Mouse (Mus musculus): ENCODE data around the gene Tceanc2. TPM values are rescaled to one million over a fixed set of nuclear protein-coding genes. Genes with fewer than 3 reads are reported as not detected.

Gene Tceanc2
- polyA plus RNA-seq, 1 experiment from 2014 or later, result 22.7 TPM

DNA sequence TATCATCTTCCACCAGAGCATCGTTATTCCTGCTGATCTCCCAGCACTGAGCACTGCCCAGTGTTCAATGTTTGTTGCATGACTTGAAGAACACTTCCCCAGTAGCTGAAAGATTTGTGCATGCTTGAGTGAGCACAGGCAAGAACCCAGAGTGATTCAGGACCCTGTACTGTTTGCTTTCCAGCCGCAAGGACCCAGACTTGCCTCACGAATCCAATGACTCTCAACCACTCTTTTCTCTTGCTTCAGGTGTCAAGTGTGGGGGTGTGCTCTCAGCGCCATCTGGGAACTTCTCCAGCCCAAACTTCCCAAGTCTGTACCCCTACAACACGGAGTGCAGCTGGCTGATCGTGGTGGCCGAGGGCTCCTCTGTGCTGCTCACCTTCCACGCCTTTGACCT lies 76.7 kb downstream of the Tceanc2 start:
- Histone ChIP-seq H3K27ac (ENCODE audit: low read length) (no peak overlapping the region), H3K9ac (ENCODE audit: low read length) (no peak overlapping the region), H3K4me3 (ENCODE audit: low read length) (no peak overlapping the region), H3K4me2 (ENCODE audit: low read depth, low read length) (no peak overlapping the region), H3K36me3 (ENCODE audit: control insufficient read depth, insufficient read depth, low read length) (no peaks in the 10 kb centered on the region), H3K9me3 (ENCODE audit: control insufficient read depth, low read length) (no peaks in the 10 kb centered on the region), H3K27me3 (ENCODE audit: control insufficient read depth, insufficient read depth, low read depth, low read length) (no peaks in the 10 kb centered on the region), H3K4me1 (replicated peaks; ENCODE audit: control insufficient read depth, insufficient read depth, low read length) (peaks cover 4% of the 10 kb centered on the region; the same call in 1 of the 2 replicates)
- peak; percentile 40; the same call in 1 of the 2 replicates for ATAC-seq (ENCODE audit: low read depth)
- WGBS, result 47% methylated on average over 8 of the region's 8 CpGs

DNA sequence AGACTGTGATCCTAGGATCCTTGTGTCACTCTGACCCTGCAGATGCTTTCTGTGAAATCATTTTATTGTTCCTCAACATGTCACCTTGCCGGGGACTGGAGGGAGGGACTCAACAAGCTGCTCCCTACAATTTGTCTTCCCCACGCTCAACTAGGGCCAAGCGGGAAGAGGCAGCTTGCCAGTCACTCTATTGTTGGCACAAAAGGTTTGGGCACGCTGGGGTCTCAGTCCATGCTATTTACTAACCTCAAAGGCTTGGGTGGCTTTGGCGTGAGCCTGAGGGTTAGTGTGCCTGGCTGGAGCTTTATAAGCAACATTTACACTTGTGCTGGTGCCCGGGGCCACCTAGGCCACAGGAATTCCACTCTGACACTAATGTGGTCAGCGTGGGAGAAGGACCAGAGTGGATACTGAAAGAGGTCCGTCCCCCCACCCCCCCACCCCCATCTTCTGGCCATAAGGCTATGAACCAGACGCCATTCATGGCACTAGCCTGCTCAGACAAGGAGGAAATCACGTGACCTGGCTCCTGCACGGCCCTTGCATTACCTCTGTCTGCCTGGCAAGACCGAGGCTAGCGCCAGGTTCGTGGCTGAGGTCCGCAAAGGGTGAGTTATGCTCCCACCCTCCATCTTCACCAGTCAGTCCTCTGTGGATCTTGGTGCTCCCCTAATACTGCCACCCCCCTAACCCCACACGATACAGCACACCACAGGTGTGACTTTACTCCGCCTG lies 80.0 kb downstream of the Tceanc2 start:
- H3K9me3 ChIP-seq (ENCODE audit: control insufficient read depth, low read length), result no peaks in the 10 kb centered on the region
- no peaks in the 10 kb centered on the region for H3K27me3 ChIP-seq (ENCODE audit: control insufficient read depth, insufficient read depth, low read depth, low read length)
- no peak overlapping the region for H3K27ac ChIP-seq (ENCODE audit: low read length)
- no peak overlapping the region for H3K4me3 ChIP-seq (ENCODE audit: low read length)
- H3K36me3 ChIP-seq (ENCODE audit: control insufficient read depth, insufficient read depth, low read length), result no peaks in the 10 kb centered on the region
- 66% methylated on average over 17 of the region's 17 CpGs for WGBS
- ATAC-seq (ENCODE audit: low read depth), result no peak; the same call in 1 of the 2 replicates
- no peak overlapping the region for H3K9ac ChIP-seq (ENCODE audit: low read length)
- peaks cover 4% of the 10 kb centered on the region; the same call in 1 of the 2 replicates for H3K4me1 ChIP-seq (replicated peaks; ENCODE audit: control insufficient read depth, insufficient read depth, low read length)
- no peak overlapping the region for H3K4me2 ChIP-seq (ENCODE audit: low read depth, low read length)

- Histone ChIP-seq H3K4me3 (ENCODE audit: low read length) (no peak overlapping the region), H3K4me2 (ENCODE audit: low read depth, low read length) (no peak overlapping the region), H3K36me3 (ENCODE audit: control insufficient read depth, insufficient read depth, low read length) (no peaks in the 10 kb centered on the region), H3K27me3 (ENCODE audit: control insufficient read depth, insufficient read depth, low read depth, low read length) (no peaks in the 10 kb centered on the region), H3K9me3 (ENCODE audit: control insufficient read depth, low read length) (no peaks in the 10 kb centered on the region), H3K9ac (ENCODE audit: low read length) (no peak overlapping the region), H3K27ac (ENCODE audit: low read length) (no peak overlapping the region), H3K4me1 (replicated peaks; ENCODE audit: control insufficient read depth, insufficient read depth, low read length) (peaks cover 4% of the 10 kb centered on the region; the same call in 1 of the 2 replicates)
- WGBS, result 72% methylated on average over 10 of the region's 10 CpGs
- ATAC-seq (ENCODE audit: low read depth), result no peak
These were observed 80.5 kb downstream of the Tceanc2 start for GRCm38 (mm10) chr4:107098375-107098774.

GRCm38 (mm10) chr4:107097871-107098270 lies 81.0 kb downstream of the Tceanc2 start:
- H3K4me3 ChIP-seq (ENCODE audit: low read length), result no peak overlapping the region
- H3K9ac ChIP-seq (ENCODE audit: low read length), result no peak overlapping the region
- H3K4me1 ChIP-seq (replicated peaks; ENCODE audit: control insufficient read depth, insufficient read depth, low read length), result peaks cover 4% of the 10 kb centered on the region; the same call in 1 of the 2 replicates
- WGBS, result 33% methylated on average over 15 of the region's 15 CpGs
- H3K36me3 ChIP-seq (ENCODE audit: control insufficient read depth, insufficient read depth, low read length), result no peaks in the 10 kb centered on the region
- no peaks in the 10 kb centered on the region for H3K27me3 ChIP-seq (ENCODE audit: control insufficient read depth, insufficient read depth, low read depth, low read length)
- ATAC-seq (ENCODE audit: low read depth), result no peak
- H3K4me2 ChIP-seq (ENCODE audit: low read depth, low read length), result no peak overlapping the region
- H3K9me3 ChIP-seq (ENCODE audit: control insufficient read depth, low read length), result no peaks in the 10 kb centered on the region
- no peak overlapping the region for H3K27ac ChIP-seq (ENCODE audit: low read length)

DNA sequence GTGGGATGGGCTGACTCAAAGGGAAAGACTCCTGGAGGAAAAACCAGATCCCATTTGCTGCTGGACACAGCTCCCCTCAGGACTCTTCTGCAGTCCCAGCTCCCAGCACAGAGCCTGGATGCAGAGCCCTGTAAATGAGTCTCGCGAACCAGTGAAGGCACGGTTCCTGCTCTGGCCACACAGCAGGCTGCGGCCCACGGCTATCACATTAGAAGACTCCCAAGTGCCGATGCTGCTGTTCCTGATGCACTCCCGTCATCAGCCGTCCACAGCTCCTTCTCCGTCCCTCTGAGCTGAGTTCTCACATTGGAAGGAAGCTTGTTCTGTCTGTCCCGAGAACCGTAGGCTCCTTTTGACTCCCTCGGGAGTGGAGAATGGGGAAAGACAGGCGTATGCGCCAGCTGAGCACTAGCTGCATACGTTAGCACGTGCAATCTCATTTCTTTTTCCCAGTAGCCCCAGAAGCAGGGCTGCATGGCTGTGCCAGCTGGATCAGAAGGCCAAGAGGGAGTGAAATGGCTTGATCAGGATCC lies 82.0 kb downstream of the Tceanc2 start, which contains the start of gene Cdcp2:
Cdcp2 (plus strand) TSS at position 51 of the 533 bp plus-strand sequence.
- no peak within 1 kb of the TSS for H3K4me2 ChIP-seq (ENCODE audit: low read depth, low read length)
- no peak for ATAC-seq (ENCODE audit: low read depth)
- no peaks in the 10 kb centered on the region for H3K9me3 ChIP-seq (ENCODE audit: control insufficient read depth, low read length)
- no peak within 1 kb of the TSS for H3K4me3 ChIP-seq (ENCODE audit: low read length)
- WGBS, result 64% methylated on average over 16 of the region's 16 CpGs
- H3K27me3 ChIP-seq (ENCODE audit: control insufficient read depth, insufficient read depth, low read depth, low read length), result no peaks in the 10 kb centered on the region
- no peak within 1 kb of the TSS for H3K9ac ChIP-seq (ENCODE audit: low read length)
- H3K4me1 ChIP-seq (replicated peaks; ENCODE audit: control insufficient read depth, insufficient read depth, low read length), result 0 out of 2 replicates have a peak, but pooled peaks cover 4% of the 10 kb centered on the region
- H3K36me3 ChIP-seq (ENCODE audit: control insufficient read depth, insufficient read depth, low read length), result no peaks in the 10 kb centered on the region
- no peak within 1 kb of the TSS for H3K27ac ChIP-seq (ENCODE audit: low read length)

DNA sequence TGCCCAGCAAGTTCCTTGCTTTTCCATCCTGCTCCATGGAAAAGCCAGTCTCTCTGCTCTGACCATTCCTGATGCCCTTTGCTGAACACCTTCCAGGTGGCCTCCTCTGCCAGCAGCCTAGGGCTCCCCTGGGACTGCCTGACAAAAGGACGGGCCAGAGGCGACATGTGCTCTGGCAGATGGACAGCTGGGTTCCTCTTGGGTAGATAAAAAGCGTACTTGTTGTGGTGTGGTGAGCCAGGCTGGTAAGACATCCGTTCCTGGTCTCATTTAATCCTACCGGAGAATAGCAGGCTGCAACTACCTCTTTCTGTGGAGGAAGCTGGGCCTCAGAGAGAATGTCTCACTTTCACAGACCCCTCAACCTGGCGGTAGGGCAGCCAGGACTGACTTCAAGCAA lies 82.9 kb downstream of the Tceanc2 start:
- no peak overlapping the region for H3K4me2 ChIP-seq (ENCODE audit: low read depth, low read length)
- ATAC-seq (ENCODE audit: low read depth), result no peak
- H3K4me1 ChIP-seq (replicated peaks; ENCODE audit: control insufficient read depth, insufficient read depth, low read length), result 0 out of 2 replicates have a peak, but pooled peaks cover 4% of the 10 kb centered on the region
- no peak overlapping the region for H3K9ac ChIP-seq (ENCODE audit: low read length)
- H3K9me3 ChIP-seq (ENCODE audit: control insufficient read depth, low read length), result no peaks in the 10 kb centered on the region
- H3K36me3 ChIP-seq (ENCODE audit: control insufficient read depth, insufficient read depth, low read length), result no peaks in the 10 kb centered on the region
- no peaks in the 10 kb centered on the region for H3K27me3 ChIP-seq (ENCODE audit: control insufficient read depth, insufficient read depth, low read depth, low read length)
- no peak overlapping the region for H3K4me3 ChIP-seq (ENCODE audit: low read length)
- H3K27ac ChIP-seq (ENCODE audit: low read length), result no peak overlapping the region
- WGBS, result 61% methylated on average over 6 of the region's 6 CpGs

- no peaks in the 10 kb centered on the region for H3K9me3 ChIP-seq (ENCODE audit: control insufficient read depth, low read length)
- no peaks in the 10 kb centered on the region for H3K36me3 ChIP-seq (ENCODE audit: control insufficient read depth, insufficient read depth, low read length)
- H3K27ac ChIP-seq (ENCODE audit: low read length), result no peak overlapping the region
- no peak overlapping the region for H3K9ac ChIP-seq (ENCODE audit: low read length)
- no peak for ATAC-seq (ENCODE audit: low read depth)
- WGBS, result 71% methylated on average over 16 of the region's 16 CpGs
- no peak overlapping the region for H3K4me3 ChIP-seq (ENCODE audit: low read length)
- 0 out of 2 replicates have a peak, but pooled peaks cover 4% of the 10 kb centered on the region for H3K4me1 ChIP-seq (replicated peaks; ENCODE audit: control insufficient read depth, insufficient read depth, low read length)
- H3K27me3 ChIP-seq (ENCODE audit: control insufficient read depth, insufficient read depth, low read depth, low read length), result no peaks in the 10 kb centered on the region
- H3K4me2 ChIP-seq (ENCODE audit: low read depth, low read length), result no peak overlapping the region
These were observed 84.3 kb downstream of the Tceanc2 start for GRCm38 (mm10) chr4:107094484-107095187.

DNA sequence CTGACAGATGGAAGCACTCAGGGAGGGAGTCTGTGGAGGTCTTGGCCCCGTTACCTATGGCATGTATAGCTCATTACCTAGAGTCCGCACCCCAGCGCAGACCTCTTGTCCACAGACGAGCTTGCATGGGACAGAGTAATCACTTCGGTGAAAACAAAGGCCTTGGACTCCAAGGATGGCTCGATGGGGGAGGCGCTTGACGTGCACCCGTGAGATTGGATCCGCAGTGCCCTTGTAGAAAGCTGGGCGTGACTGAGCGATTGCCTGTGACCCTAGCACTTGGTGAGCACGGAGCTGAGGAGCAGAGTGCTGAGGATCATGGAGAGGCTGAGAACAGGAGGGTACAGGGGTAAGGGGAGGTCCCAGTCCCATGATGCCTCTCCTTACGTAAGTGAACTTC lies 87.2 kb downstream of the Tceanc2 start:
- H3K36me3 ChIP-seq (ENCODE audit: control insufficient read depth, insufficient read depth, low read length), result no peaks in the 10 kb centered on the region
- ATAC-seq (ENCODE audit: low read depth), result no peak
- 74% methylated on average over 14 of the region's 14 CpGs for WGBS

DNA sequence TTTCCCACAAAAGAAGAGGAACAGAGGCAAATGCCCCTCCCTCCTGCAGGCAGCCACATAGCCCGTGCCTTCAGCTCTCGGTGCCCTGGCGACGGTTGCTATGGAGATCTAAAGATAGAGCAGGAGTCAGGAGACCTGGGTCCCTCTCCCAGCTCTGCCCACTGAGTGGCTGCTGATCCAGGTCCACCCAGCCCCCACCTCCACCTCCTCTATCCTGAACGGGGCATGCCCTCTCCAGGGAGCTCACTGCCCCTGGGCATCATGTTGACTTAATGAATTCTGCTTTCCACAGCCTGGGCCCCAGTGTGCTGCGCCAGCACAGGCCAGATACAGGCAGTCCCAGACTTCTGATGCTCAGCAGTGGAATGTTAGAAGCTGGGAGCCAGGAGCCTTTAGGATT lies 94.1 kb downstream of the Tceanc2 start:
- peak; percentile 46; the same call in 1 of the 2 replicates for ATAC-seq (ENCODE audit: low read depth)
- H3K4me2 ChIP-seq (ENCODE audit: low read depth, low read length), result no peak overlapping the region
- no peaks in the 10 kb centered on the region for H3K9me3 ChIP-seq (ENCODE audit: control insufficient read depth, low read length)
- no peak overlapping the region for H3K27ac ChIP-seq (ENCODE audit: low read length)
- H3K27me3 ChIP-seq (ENCODE audit: control insufficient read depth, insufficient read depth, low read depth, low read length), result no peaks in the 10 kb centered on the region
- H3K36me3 ChIP-seq (ENCODE audit: control insufficient read depth, insufficient read depth, low read length), result no peaks in the 10 kb centered on the region
- peaks cover 5% of the 10 kb centered on the region for H3K4me1 ChIP-seq (replicated peaks; ENCODE audit: control insufficient read depth, insufficient read depth, low read length)
- H3K9ac ChIP-seq (ENCODE audit: low read length), result no peak overlapping the region
- H3K4me3 ChIP-seq (ENCODE audit: low read length), result no peak overlapping the region
- 21% methylated on average over 6 of the region's 6 CpGs for WGBS

More for the DNA sequence above, 87.2 kb downstream of the Tceanc2 start:
- Histone ChIP-seq H3K4me3 (ENCODE audit: low read length) (no peak overlapping the region), H3K9ac (ENCODE audit: low read length) (no peak overlapping the region), H3K4me1 (replicated peaks; ENCODE audit: control insufficient read depth, insufficient read depth, low read length) (no peaks in the 10 kb centered on the region), H3K4me2 (ENCODE audit: low read depth, low read length) (no peak overlapping the region), H3K9me3 (ENCODE audit: control insufficient read depth, low read length) (no peaks in the 10 kb centered on the region), H3K27ac (ENCODE audit: low read length) (no peak overlapping the region), H3K27me3 (ENCODE audit: control insufficient read depth, insufficient read depth, low read depth, low read length) (no peaks in the 10 kb centered on the region)

Data from lung, embryonic 16.5 days (tissue).